Mouse (Mus musculus) small intestine, adult 2 months (tissue): ENCODE results near the gene Ptprn2. TPM values are rescaled to one million over a fixed set of nuclear protein-coding genes. Genes with fewer than 3 reads are reported as not detected.

Experiments
- H3K27ac ChIP-seq: fragments of 200-500 bp; 2 replicates; pipeline ENCODE4 v1.5.1; 2012; ENCODE audit warnings: low read depth, low read length, control low read depth, inconsistent platforms; ENCODE audit not compliant: insufficient read depth
- H3K27me3 ChIP-seq: fragments of 200-500 bp; 2 replicates; pipeline ENCODE4 v1.6.1; 2012; ENCODE audit warnings: mild to moderate bottlenecking, moderate library complexity, low read length, inconsistent platforms; ENCODE audit not compliant: control insufficient read depth, insufficient read depth
- H3K36me3 ChIP-seq: fragments of 200-500 bp; 2 replicates; pipeline ENCODE4 v1.6.1; 2012; ENCODE audit warnings: mild to moderate bottlenecking, low read length, control low read depth, inconsistent platforms; ENCODE audit not compliant: control insufficient read depth, insufficient read depth
- H3K4me1 ChIP-seq: fragments of 200-500 bp; 2 replicates; pipeline ENCODE4 v1.6.1; 2012; ENCODE audit warnings: low read length, inconsistent platforms, mixed read lengths; ENCODE audit not compliant: control insufficient read depth, insufficient read depth, insufficient read length
- H3K4me3 ChIP-seq: fragments of 200-500 bp; 2 replicates; pipeline ENCODE4 v1.5.1; 2012; ENCODE audit warnings: low read depth, mild to moderate bottlenecking, control low read depth, inconsistent platforms, low read length, moderate library complexity
- CTCF ChIP-seq: fragments of 200-500 bp; IDR thresholded peaks from 2 replicates; pipeline ENCODE4 v1.5.1; 2012; ENCODE audit warnings: low read depth, mild to moderate bottlenecking, control low read depth, inconsistent platforms, low read length, moderate library complexity, mixed read lengths; ENCODE audit not compliant: insufficient replicate concordance, insufficient read length; ENCODE audit errors: extremely low read depth
- POLR2A ChIP-seq: fragments of 200-500 bp; IDR thresholded peaks from 2 replicates; pipeline ENCODE4 v1.6.1; 2012; ENCODE audit warnings: low read depth, mild to moderate bottlenecking, control low read depth, inconsistent platforms, low read length, moderate library complexity
- WGBS: fragments of 180-500 bp; shearing (Covaris S2); methylation state at CpG from one replicate; pipeline ENCODE4 v1.1.7; 2018; 5-methylcytosine and 5-hydroxymethylcytosine counted together
- polyA plus RNA-seq: library from polyadenylated mRNA; depleted of rRNA; stranded (reverse); fragments of >200 nt; gene quantifications from 2 replicates; pipeline ENCODE4 v1.2.3, GENCODE M21; 2012

The Ptprn2 gene
- polyA plus RNA-seq, 1 experiment = 11.6 TPM

- H3K4me3 ChIP-seq = no peak overlapping the region
- TF ChIP-seq POLR2A (no peak), CTCF (no peak)
- H3K27ac ChIP-seq = no peak overlapping the region
- H3K4me1 ChIP-seq = no peaks in the 10 kb centered on the region
- no peaks in the 10 kb centered on the region for H3K36me3 ChIP-seq
- no peaks in the 10 kb centered on the region for H3K27me3 ChIP-seq
These were observed 161.3 kb downstream of the Ptprn2 start for GRCm38 (mm10) chr12:116646771-116647170.

- Histone ChIP-seq H3K4me1 (no peaks in the 10 kb centered on the region), H3K36me3 (no peaks in the 10 kb centered on the region), H3K27me3 (no peaks in the 10 kb centered on the region), H3K4me3 (no peak overlapping the region), H3K27ac (no peak overlapping the region)
- WGBS = 63% methylated on average over 4 of the region's 4 CpGs
- TF ChIP-seq CTCF = peak; percentile 29; the same call in 1 of the 2 replicates
- no peak for TF ChIP-seq POLR2A
These were observed 163.2 kb downstream of the Ptprn2 start for GRCm38 (mm10) chr12:116648584-116649206.

- no peaks in the 10 kb centered on the region for H3K4me1 ChIP-seq
- no peak overlapping the region for H3K27ac ChIP-seq
- no peaks in the 10 kb centered on the region for H3K27me3 ChIP-seq
- H3K4me3 ChIP-seq = no peak overlapping the region
- H3K36me3 ChIP-seq = no peaks in the 10 kb centered on the region
- 72% methylated on average over 1 of the region's 1 CpGs for WGBS
- TF ChIP-seq POLR2A (no peak), CTCF (peak; percentile 24; the same call in 1 of the 2 replicates)
These were observed 168.2 kb downstream of the Ptprn2 start for GRCm38 (mm10) chr12:116653684-116654083.

GRCm38 (mm10) chr12:116660076-116660475 lies 174.6 kb downstream of the Ptprn2 start:
- TF ChIP-seq CTCF (no peak), POLR2A (no peak)
- 9% methylated on average over 7 of the region's 7 CpGs for WGBS
- no peak overlapping the region for H3K4me3 ChIP-seq
- no peaks in the 10 kb centered on the region for H3K4me1 ChIP-seq
- no peaks in the 10 kb centered on the region for H3K36me3 ChIP-seq
- no peaks in the 10 kb centered on the region for H3K27me3 ChIP-seq
- H3K27ac ChIP-seq = no peak overlapping the region

- Histone ChIP-seq H3K4me3 (no peak overlapping the region), H3K4me1 (no peaks in the 10 kb centered on the region), H3K27ac (no peak overlapping the region), H3K27me3 (no peaks in the 10 kb centered on the region), H3K36me3 (no peaks in the 10 kb centered on the region)
- WGBS = 73% methylated on average over 4 of the region's 4 CpGs
- TF ChIP-seq CTCF = no peak
- TF ChIP-seq POLR2A = no peak
These were observed 175.5 kb downstream of the Ptprn2 start for GRCm38 (mm10) chr12:116661018-116661417.

GRCm38 (mm10) chr12:116677701-116678100 lies 192.2 kb downstream of the Ptprn2 start:
- Histone ChIP-seq H3K36me3 (no peaks in the 10 kb centered on the region), H3K4me3 (no peak overlapping the region), H3K27me3 (no peaks in the 10 kb centered on the region), H3K27ac (no peak overlapping the region), H3K4me1 (no peaks in the 10 kb centered on the region)
- TF ChIP-seq CTCF (no peak), POLR2A (no peak)
- 69% methylated on average over 3 of the region's 3 CpGs for WGBS

GRCm38 (mm10) chr12:116689832-116690231 lies 204.3 kb downstream of the Ptprn2 start:
- no peak overlapping the region for H3K4me3 ChIP-seq
- WGBS = 91% methylated on average over 2 of the region's 2 CpGs
- no peaks in the 10 kb centered on the region for H3K27me3 ChIP-seq
- H3K27ac ChIP-seq = no peak overlapping the region
- no peaks in the 10 kb centered on the region for H3K4me1 ChIP-seq
- no peaks in the 10 kb centered on the region for H3K36me3 ChIP-seq
- TF ChIP-seq POLR2A (no peak), CTCF (no peak)
